Mouse (Mus musculus): ENCODE data around the gene Gm26920. TPM values are rescaled to one million over a fixed set of nuclear protein-coding genes. Genes with fewer than 3 reads are reported as not detected.

Gene Gm26920
- total RNA-seq, 2 experiments from 2014 or later: 0.73 TPM; not detected in 1

DNA sequence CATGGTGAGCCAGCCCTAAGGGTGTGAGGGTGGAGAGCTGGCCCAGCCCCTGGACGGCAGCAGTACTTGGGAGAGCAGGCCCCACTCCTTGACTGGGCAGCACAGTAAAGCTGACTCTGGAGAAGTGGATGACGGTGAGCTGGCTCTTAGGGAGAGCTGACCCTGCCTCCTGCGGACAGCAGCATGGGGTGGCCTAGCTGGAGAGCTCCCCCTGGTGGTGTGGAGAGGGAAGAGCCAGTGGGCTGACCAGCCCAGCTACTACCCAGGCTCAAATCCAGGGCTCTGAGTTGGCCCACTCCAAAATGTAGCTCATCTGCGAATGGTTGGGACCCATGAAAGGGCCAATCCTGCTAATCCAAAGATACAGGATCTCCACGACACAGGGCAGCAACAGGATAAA lies 25.6 kb downstream of the Gm26920 start:
- intact Hi-C loops (cut with DNase I): no loop called here
- no peak for DNase-seq (ENCODE audit: extremely low spot score in 1 of 2, low spot score in 2 of 2)

DNA sequence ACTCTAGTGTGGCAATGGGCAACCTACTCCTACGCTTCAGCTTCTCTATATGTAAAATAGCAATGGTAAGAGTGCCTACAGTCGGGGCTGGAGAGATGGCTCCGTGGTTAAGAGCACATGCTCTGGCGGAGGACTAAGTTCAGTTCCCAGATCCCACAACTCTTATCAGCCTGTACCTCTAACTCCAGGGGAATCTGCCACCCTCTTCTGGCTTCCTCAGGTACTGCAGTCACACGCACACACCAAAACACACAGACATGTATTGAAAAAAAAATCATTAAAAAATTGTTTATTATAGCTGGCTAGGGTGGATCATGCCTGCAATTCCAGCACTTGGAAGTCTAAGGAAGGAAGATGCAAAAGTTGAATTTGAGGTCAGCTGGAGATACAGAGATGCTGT lies 27.7 kb downstream of the Gm26920 start:
- DNase-seq (ENCODE audit: extremely low spot score in 1 of 2, low spot score in 2 of 2): no peak
- intact Hi-C loops (cut with DNase I): no loop called here

- intact Hi-C loops (cut with DNase I): no loop called here
- DNase-seq (ENCODE audit: extremely low spot score in 1 of 2, low spot score in 2 of 2): no peak
Observed at GRCm38 (mm10) chr7:30060341-30060740, 29.9 kb downstream of the Gm26920 start.

- intact Hi-C loops (cut with DNase I): no loop called here
- DNase-seq (ENCODE audit: extremely low spot score in 1 of 2, low spot score in 2 of 2): no peak
Observed at GRCm38 (mm10) chr7:30053591-30053990, 36.6 kb downstream of the Gm26920 start.

- peak; percentile 87 to 92 for DNase-seq (ENCODE audit: extremely low spot score in 1 of 2, low spot score in 2 of 2)
- intact Hi-C loops (cut with DNase I): no loop called here
Observed at GRCm38 (mm10) chr7:30050882-30051548, 39.2 kb downstream of the Gm26920 start, which contains the start of gene Zfp14. TSS of gene Zfp14 (minus strand) at chr7:30051380.

GRCm38 (mm10) chr7:30048126-30048525 lies 42.1 kb downstream of the Gm26920 start:
- no peak for DNase-seq (ENCODE audit: extremely low spot score in 1 of 2, low spot score in 2 of 2)
- intact Hi-C loops (cut with DNase I): no loop called here

DNA sequence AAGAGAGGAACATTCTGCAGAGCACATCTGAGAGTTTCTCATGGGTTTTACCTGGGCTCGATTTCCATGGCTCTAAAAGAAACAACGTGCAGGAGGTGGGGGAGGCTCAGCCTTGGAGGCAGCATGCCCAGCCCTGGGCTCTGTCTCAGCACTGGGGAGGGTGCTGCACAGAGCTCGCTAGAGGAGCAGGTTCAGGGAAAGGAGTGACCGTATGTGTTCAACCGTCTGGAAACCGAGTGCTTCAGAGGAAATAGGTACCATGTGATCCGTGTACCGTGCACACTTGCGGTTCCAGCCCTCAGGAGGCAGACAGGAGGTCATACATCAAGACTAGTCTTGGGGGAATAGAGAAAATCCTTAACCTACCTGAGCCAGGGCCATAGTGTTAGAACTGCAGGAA lies 45.9 kb downstream of the Gm26920 start:
- no peak for DNase-seq (ENCODE audit: extremely low spot score in 1 of 2, low spot score in 2 of 2)
- intact Hi-C loops (cut with DNase I): no loop called here

- intact Hi-C loops (cut with DNase I): no loop called here
- DNase-seq (ENCODE audit: extremely low spot score in 1 of 2, low spot score in 2 of 2): no peak
Observed at GRCm38 (mm10) chr7:30034331-30034730, 55.9 kb downstream of the Gm26920 start.

DNA sequence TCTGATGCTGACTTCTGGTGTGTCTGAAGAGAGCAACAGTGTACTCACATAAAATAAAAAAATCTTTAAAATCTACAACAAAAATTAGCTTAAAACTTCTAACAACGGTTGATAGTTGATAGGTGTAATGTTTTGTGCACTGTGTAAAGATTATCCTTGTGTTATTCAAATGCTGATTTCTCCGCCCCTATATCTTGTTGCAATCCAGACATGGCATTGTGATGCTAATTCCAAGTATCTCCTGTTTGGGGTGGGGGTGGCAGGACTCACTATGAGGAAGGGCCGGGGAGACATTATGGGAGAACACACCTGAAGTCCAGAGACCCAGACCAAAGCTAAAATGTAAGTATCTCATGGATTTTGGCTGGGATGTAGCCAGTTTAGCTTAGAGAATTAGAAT lies 58.8 kb downstream of the Gm26920 start:
- no peak for DNase-seq (ENCODE audit: extremely low spot score in 1 of 2, low spot score in 2 of 2)
- intact Hi-C loops (cut with DNase I): no loop called here

DNA sequence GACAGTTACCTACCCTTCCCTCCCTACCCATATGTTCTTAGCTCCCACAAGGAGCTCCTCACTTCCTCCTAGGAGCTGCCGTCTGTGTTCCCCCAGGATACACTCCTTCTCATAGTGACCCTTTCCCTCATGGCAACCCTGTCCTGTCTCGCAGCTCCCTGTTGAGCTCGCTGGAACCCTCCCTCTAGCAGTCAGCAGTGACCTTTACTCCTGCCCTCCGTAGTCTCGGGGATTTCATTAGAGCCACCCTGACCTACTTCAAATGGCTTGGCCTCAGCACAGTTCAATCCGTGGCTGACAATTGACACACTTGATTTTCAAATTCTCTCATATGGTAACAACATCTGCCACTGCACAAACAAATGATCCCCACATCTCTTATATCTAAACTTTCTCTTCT lies 59.5 kb downstream of the Gm26920 start:
- no peak for DNase-seq (ENCODE audit: extremely low spot score in 1 of 2, low spot score in 2 of 2)
- intact Hi-C loops (cut with DNase I): no loop called here

DNA sequence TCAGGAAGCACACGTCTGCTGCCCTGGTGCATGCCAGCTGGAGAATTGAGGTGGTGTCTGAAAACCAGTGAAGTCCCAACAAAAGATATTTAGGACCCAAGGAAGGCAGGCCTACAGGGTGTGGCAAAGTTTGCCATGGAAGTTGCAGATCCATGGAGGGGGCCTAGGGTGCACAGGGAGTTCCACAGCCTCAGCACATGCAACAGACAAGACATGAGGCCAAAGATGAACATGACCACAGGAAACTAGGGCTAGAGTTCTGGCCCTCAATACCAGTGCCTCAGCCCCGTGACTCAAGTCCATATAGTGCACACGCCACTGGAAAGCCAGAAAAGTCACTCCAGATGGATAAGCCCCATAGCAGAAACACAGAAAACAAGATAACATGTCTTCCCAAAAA lies 61.6 kb downstream of the Gm26920 start:
- DNase-seq (ENCODE audit: extremely low spot score in 1 of 2, low spot score in 2 of 2): no peak
- intact Hi-C loops (cut with DNase I): no loop called here

DNA sequence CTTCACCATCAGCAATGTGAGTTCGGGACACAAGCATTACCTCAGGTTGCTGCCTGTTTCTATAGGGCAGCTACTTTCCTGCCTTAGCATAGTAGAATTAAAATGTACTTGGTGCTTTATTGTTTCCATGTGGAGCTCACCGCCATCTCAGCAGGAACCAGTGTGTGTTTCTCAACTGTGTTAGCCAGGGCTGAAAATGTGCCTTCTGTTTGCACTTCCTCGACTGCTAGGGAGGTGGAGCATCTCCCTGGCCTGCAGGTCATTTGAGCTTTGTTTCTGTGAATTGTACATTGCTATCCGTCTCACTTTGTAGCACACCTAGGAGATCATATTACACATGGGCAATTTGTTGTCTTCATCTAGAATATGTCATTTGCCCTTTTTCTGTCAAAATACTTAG lies 62.9 kb downstream of the Gm26920 start:
- DNase-seq (ENCODE audit: extremely low spot score in 1 of 2, low spot score in 2 of 2): no peak
- intact Hi-C loops (cut with DNase I): no loop called here

- intact Hi-C loops (cut with DNase I): no loop called here
- DNase-seq (ENCODE audit: extremely low spot score in 1 of 2, low spot score in 2 of 2): no peak
Observed at GRCm38 (mm10) chr7:30025358-30025757, 64.9 kb downstream of the Gm26920 start.

DNA sequence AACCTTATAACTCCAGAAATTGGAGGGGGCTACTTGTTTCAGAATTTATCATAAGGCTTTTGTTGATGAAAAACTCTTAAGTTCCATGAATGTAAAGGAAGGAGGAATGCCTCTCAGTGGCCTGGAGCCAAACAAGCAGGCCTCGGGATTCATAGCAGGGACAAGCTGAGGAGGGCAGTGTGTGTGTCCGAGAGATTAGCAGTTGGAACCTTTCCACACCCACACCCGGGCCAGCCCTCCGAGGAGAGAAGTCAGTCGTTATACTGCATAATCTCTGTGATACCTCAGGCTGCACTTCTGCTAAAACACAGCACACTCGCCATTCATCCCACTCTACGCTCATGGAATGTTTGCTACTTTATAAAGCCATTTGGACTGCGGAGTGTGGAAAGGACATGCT lies 66.4 kb downstream of the Gm26920 start:
- intact Hi-C loops (cut with DNase I): no loop called here
- DNase-seq (ENCODE audit: extremely low spot score in 1 of 2, low spot score in 2 of 2): no peak

DNA sequence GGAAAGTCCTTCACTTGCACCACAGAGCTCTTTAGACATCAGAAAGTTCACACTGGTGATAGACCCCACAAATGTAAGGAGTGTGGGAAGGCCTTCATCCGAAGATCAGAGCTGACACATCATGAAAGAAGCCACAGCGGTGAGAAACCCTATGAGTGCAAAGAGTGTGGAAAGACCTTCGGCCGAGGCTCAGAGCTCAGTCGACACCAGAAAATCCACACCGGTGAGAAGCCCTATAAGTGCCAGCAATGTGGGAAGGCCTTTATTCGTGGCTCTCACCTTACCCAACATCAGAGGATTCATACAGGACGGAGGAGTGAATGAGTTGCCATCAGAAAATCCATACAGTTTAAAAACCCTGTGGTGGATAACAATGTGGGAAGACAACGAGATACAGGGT lies 66.9 kb downstream of the Gm26920 start:
- no peak for DNase-seq (ENCODE audit: extremely low spot score in 1 of 2, low spot score in 2 of 2)
- intact Hi-C loops (cut with DNase I): no loop called here

DNA sequence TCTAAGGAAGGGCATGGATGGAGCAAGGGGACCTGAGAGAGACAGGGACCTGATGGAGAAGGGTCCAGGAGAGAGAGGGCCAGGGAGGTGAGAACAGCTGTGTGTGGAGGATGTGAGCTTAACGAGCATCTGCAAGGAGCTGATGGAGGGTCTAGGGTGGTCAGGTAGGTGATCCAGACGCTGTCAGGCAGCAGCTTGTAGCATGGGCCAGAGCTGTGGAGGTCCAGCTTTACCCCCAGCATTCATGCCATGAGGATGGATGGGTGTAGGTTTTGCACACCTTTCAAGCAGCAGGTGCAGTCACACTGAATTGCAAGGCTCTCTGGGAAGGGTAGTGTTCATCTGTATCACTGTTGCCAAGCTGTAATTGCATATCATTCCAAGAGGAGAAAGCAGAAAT lies 70.7 kb downstream of the Gm26920 start:
- intact Hi-C loops (cut with DNase I): no loop called here
- DNase-seq (ENCODE audit: extremely low spot score in 1 of 2, low spot score in 2 of 2): no peak

DNA sequence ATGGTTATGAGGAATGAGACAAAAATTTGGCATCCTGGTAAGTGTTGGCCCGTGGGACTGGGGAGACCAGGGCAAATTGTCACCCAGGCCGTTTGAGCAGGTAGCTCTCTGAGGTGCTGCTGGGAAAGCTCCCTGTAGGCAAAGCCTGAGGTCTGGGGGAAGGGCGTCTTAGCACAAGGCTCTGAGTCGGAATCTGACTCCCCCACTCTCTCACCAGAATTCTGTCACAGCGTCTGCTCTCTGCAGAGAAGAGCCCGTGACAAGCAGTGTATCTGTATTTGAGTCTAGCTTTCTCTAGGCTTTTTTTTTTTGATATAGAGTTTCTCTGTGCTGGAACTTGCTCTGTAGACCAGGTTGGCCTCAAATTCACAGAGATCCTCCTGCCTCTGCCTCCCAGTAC lies 73.0 kb downstream of the Gm26920 start:
- DNase-seq (ENCODE audit: extremely low spot score in 1 of 2, low spot score in 2 of 2): no peak
- intact Hi-C loops (cut with DNase I): no loop called here

DNA sequence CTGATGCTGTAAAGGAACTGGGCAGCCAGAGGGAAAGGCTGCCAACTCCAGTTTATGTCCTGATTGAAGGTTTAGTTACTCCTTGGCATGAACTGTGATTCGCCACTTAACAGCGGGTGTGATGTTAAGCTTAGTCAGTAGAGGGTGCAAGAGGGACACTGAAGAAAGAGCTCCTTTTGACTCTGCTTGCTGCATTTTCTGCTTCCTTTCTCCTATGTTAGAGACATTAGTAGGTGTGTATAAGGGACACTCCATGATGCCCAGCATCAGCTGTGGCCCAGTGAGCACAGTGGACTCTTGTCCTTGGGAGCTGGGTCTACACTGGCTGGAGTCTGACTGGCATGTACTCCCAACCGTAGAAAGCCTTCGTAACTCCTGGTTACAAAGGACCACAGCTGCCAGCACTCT lies 77.2 kb downstream of the Gm26920 start:
- peak; percentile 38 to 69 for DNase-seq (ENCODE audit: extremely low spot score in 1 of 2, low spot score in 2 of 2)
- intact Hi-C loops (cut with DNase I): loop anchor here (5.0 kb wide), 1 partner anchor 59 kb away; the partner anchor contains the start of gene Zfp82

DNA sequence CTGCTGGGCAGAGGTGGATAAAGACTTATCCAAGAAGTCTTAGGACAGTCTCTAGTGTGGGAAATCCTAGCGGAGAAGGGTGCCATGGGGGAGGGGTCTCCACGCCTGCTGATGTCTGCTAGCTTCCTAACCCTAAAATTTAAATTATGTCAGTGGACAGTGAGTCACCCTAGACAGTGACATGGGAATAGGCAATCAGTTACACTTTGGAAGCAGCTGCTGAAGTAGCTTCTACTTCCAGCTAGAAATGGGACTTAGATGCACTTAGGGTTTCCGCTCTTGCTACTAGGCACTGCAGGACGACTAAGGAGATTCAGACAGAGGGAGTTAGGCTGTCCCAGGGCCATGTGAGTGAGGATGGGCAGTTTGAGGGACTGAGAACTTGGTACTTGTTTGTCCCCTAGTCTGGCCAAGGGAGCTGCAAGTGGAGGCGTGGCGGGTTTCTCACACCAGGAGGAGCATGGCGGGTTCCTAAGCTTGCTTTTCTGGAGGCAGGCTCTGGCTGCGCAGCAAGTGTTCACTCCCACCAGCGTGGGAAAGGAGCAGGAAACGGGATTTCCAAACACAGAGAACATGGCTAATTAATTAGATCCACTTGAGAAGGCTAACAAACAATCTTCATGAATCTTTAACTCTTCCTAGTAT lies 79.5 kb downstream of the Gm26920 start:
- no peak for DNase-seq (ENCODE audit: extremely low spot score in 1 of 2, low spot score in 2 of 2)
- intact Hi-C loops (cut with DNase I): loop anchor here (5.0 kb wide), 1 partner anchor 62 kb away; the partner anchor contains the start of gene Zfp82

- DNase-seq (ENCODE audit: extremely low spot score in 1 of 2, low spot score in 2 of 2): peak in 1 of 2 experiments; percentile 40
- intact Hi-C loops (cut with DNase I): loop anchor here (5.0 kb wide), 1 partner anchor 63 kb away; the partner anchor contains the start of gene Zfp82
Observed at GRCm38 (mm10) chr7:30009321-30010085, 80.7 kb downstream of the Gm26920 start.

Data from left cerebral cortex, postnatal 10 days (tissue).